Mouse (Mus musculus): ENCODE measurements around the gene Atp6v1c2. TPM values are rescaled to one million over a fixed set of nuclear protein-coding genes. Genes with fewer than 3 reads are reported as not detected.

Atp6v1c2 gene
- polyA plus RNA-seq (2016; fragmentation: Nextera tagmentation; extraction: Ambion mirVana): 0.43 and 0.69 TPM in 2 replicates

GRCm38 (mm10) chr12:17329259-17329658 lies at the start of gene Atp6v1c2:
Gene Atp6v1c2 (minus strand): TSS chr12:17329359.
- WGBS: 65% methylated on average over 3 of the region's 3 CpGs
- peaks cover 10% of the 10 kb centered on the region for H3K4me1 ChIP-seq
- H3K9me3 ChIP-seq: no peaks in the 10 kb centered on the region
- no peak within 1 kb of the TSS for H3K27ac ChIP-seq
- H3K4me3 ChIP-seq: no peak within 1 kb of the TSS
- no peak for DNase-seq (ENCODE audit: low spot score)
- peaks cover 40% of the 10 kb centered on the region for H3K27me3 ChIP-seq (ENCODE audit: insufficient read depth, poor library complexity, severe bottlenecking)
- H3K36me3 ChIP-seq: no peaks in the 10 kb centered on the region

DNA sequence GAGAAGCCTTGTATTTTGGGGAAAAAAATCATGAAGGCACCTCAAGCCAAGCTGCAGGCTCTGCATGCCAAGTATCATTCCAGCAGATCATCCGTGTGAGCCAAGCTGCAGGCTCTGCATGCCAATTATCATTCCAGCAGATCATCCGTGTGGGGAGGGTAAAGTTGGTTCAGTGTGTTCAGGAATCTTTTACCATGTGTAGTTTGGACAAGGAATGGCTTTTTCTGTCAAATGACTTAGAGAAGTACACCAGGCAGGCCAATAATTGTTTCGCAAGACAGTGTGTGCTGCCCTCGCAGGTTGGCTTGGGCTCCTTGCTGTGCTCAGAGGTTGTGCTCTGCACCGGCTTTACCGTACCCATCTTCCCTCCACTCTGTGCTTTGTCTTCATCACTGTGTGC lies 47.4 kb upstream of the Atp6v1c2 start:
- H3K36me3 ChIP-seq: peaks cover 84% of the 10 kb centered on the region
- 93% methylated on average over 6 of the region's 6 CpGs for WGBS
- DNase-seq (ENCODE audit: low spot score): no peak

GRCm38 (mm10) chr12:17375243-17375642 lies 46.1 kb upstream of the Atp6v1c2 start:
- H3K4me1 ChIP-seq: no peaks in the 10 kb centered on the region
- H3K27me3 ChIP-seq (ENCODE audit: insufficient read depth, poor library complexity, severe bottlenecking): no peaks in the 10 kb centered on the region
- H3K36me3 ChIP-seq: peaks cover 81% of the 10 kb centered on the region
- WGBS: 88% methylated on average over 4 of the region's 4 CpGs
- DNase-seq (ENCODE audit: low spot score): no peak
- H3K9me3 ChIP-seq: no peaks in the 10 kb centered on the region
- no peak overlapping the region for H3K27ac ChIP-seq
- H3K4me3 ChIP-seq: no peak overlapping the region

More for the DNA sequence above, 47.4 kb upstream of the Atp6v1c2 start:
- Histone ChIP-seq H3K4me1 (no peaks in the 10 kb centered on the region), H3K9me3 (no peaks in the 10 kb centered on the region), H3K4me3 (no peak overlapping the region), H3K27ac (no peak overlapping the region), H3K27me3 (ENCODE audit: insufficient read depth, poor library complexity, severe bottlenecking) (no peaks in the 10 kb centered on the region)

DNA sequence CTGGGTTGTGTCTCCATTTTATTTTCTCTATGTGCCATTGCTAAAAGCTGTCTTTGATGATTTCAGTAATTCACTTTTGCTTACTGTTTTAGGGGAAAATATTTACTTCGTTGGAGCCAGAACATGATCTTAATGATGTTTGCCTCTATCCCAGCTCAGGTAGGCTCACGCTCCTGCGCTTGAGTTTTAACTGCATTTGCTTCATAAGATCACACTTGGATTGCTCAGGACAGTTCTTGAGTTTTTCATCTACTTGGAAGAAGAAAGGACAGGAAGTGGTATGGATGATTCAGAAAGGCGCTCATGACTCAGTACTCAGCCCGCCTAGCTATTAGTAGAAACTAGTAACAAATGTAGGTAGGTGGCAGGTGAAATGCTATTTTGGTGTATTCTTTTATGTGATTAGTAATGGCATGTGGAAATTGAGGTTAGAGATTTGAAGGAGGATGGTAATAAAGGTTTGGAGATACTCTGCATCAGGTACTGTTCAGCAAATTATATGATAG lies 44.4 kb upstream of the Atp6v1c2 start:
- Histone ChIP-seq H3K36me3 (peaks cover 80% of the 10 kb centered on the region), H3K27me3 (ENCODE audit: insufficient read depth, poor library complexity, severe bottlenecking) (no peaks in the 10 kb centered on the region), H3K4me3 (no peak overlapping the region), H3K4me1 (no peaks in the 10 kb centered on the region), H3K27ac (no peak overlapping the region), H3K9me3 (no peaks in the 10 kb centered on the region)
- 91% methylated on average over 5 of the region's 5 CpGs for WGBS
- DNase-seq (ENCODE audit: low spot score): no peak

GRCm38 (mm10) chr12:17372696-17373095 lies 43.5 kb upstream of the Atp6v1c2 start:
- DNase-seq (ENCODE audit: low spot score): no peak
- Histone ChIP-seq H3K36me3 (peaks cover 84% of the 10 kb centered on the region), H3K4me1 (no peaks in the 10 kb centered on the region), H3K4me3 (no peak overlapping the region), H3K27ac (no peak overlapping the region), H3K9me3 (no peaks in the 10 kb centered on the region), H3K27me3 (ENCODE audit: insufficient read depth, poor library complexity, severe bottlenecking) (no peaks in the 10 kb centered on the region)
- 85% methylated on average over 3 of the region's 3 CpGs for WGBS

DNA sequence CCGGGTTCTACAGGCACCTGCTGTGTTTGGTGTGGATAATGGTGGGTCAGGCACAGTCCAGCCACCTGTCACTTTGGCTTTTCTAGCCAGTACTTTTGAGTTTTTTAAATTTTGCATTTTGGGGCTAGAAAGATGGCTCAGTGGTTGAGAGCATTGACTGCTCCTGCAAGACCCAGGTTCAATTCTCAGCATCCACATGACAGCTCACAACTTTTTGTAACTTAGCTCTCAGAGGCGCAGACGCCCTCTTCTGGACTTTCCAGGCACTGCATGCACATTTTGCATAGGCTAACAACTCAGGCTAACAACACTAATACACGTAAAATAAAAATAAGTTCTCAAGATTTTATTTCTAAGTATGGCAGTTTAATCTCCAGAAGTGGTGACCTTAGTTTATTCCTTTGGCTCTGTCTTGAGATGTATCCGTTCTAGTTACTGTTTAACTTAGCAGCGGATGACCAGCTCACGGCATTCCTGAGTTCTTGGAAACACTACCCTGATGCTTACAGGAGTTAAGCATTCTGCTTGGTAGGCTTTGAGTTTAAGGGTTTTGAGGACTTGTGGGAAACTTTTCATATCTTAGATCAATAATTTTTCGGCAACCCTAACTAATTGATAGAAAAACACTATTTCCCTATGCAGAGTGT lies 42.6 kb upstream of the Atp6v1c2 start:
- Histone ChIP-seq H3K4me1 (no peaks in the 10 kb centered on the region), H3K9me3 (no peaks in the 10 kb centered on the region), H3K27ac (no peak overlapping the region), H3K36me3 (peaks cover 74% of the 10 kb centered on the region), H3K27me3 (ENCODE audit: insufficient read depth, poor library complexity, severe bottlenecking) (no peaks in the 10 kb centered on the region), H3K4me3 (no peak overlapping the region)
- WGBS: 84% methylated on average over 8 of the region's 8 CpGs
- DNase-seq (ENCODE audit: low spot score): no peak

GRCm38 (mm10) chr12:17369551-17370325 lies 40.6 kb upstream of the Atp6v1c2 start:
- no peak overlapping the region for H3K4me3 ChIP-seq
- peaks cover 63% of the 10 kb centered on the region for H3K36me3 ChIP-seq
- H3K4me1 ChIP-seq: no peaks in the 10 kb centered on the region
- no peak for DNase-seq (ENCODE audit: low spot score)
- H3K27ac ChIP-seq: no peak overlapping the region
- WGBS: 92% methylated on average over 7 of the region's 7 CpGs
- H3K27me3 ChIP-seq (ENCODE audit: insufficient read depth, poor library complexity, severe bottlenecking): no peaks in the 10 kb centered on the region
- H3K9me3 ChIP-seq: no peaks in the 10 kb centered on the region

DNA sequence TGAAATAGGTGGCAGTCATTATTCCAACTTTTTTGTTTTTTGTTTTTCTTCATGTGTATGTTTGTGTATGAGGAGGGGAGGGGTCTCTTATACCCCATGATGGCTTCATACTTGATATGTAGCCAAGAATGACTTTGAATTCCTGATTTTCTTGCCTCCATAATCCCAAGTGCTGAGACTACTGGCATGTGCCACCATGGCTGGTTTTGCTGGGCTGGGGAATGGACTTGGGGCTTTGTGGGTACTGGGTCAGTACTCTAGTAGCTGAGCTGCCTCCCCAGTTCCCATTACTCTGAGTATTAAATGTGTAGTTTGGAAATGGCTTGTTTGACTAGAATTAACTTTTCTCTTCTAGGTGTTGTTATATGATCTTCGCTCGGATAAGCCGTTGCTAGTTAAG lies 40.0 kb upstream of the Atp6v1c2 start:
- H3K27me3 ChIP-seq (ENCODE audit: insufficient read depth, poor library complexity, severe bottlenecking): no peaks in the 10 kb centered on the region
- no peaks in the 10 kb centered on the region for H3K9me3 ChIP-seq
- H3K4me3 ChIP-seq: no peak overlapping the region
- whole genome bisulfite sequencing: 95% methylated on average over 3 of the region's 3 CpGs
- H3K4me1 ChIP-seq: no peaks in the 10 kb centered on the region
- no peak overlapping the region for H3K27ac ChIP-seq
- peaks cover 63% of the 10 kb centered on the region for H3K36me3 ChIP-seq
- no peak for DNase-seq (ENCODE audit: low spot score)

DNA sequence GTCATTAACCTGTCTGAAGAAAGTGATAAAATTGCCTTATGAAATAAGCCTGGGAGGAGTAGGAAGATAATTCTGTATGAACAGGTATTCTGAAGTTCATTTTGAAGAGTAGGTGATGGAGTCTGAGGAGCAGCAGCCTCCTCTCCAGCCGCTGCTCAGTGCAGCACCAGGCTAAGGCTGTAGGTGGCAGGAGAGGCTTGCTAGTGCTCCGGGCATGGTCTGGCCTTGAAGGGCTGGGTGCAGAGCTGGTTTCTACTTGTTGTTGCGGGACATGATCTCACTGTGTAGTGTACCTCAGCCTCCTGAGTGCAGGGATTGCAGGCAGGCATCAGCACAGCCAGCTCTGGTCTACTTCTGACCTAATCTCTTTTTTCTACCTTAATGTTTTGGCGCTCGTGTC lies 37.8 kb upstream of the Atp6v1c2 start:
- Histone ChIP-seq H3K36me3 (peaks cover 66% of the 10 kb centered on the region), H3K27me3 (ENCODE audit: insufficient read depth, poor library complexity, severe bottlenecking) (no peaks in the 10 kb centered on the region), H3K27ac (no peak overlapping the region), H3K9me3 (no peaks in the 10 kb centered on the region), H3K4me1 (no peaks in the 10 kb centered on the region), H3K4me3 (no peak overlapping the region)
- WGBS: 66% methylated on average over 5 of the region's 5 CpGs
- peak; percentile 80 for DNase-seq (ENCODE audit: low spot score)

DNA sequence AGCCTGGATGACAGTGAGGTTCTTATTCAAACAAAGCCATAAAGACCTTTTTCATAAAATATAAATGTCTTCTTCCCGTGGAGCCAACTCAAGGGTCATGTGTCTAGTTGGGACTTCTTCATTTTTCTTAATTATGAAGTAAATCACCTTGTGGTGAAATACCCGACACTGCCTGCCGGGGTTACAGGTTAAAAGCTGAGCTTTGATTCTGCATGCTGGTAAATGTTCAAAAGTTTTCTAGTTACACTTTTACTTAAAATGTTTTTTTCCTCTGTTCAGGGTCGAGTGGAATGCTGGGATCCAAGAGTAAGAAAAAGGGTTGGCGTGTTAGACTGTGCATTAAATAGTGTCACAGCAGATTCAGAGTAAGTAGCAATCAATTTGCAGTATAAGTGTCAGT lies 33.2 kb upstream of the Atp6v1c2 start:
- WGBS: 89% methylated on average over 5 of the region's 5 CpGs
- no peak for DNase-seq (ENCODE audit: low spot score)
- Histone ChIP-seq H3K36me3 (peaks cover 69% of the 10 kb centered on the region), H3K27me3 (ENCODE audit: insufficient read depth, poor library complexity, severe bottlenecking) (no peaks in the 10 kb centered on the region), H3K27ac (no peak overlapping the region), H3K4me3 (no peak overlapping the region), H3K4me1 (no peaks in the 10 kb centered on the region), H3K9me3 (no peaks in the 10 kb centered on the region)

DNA sequence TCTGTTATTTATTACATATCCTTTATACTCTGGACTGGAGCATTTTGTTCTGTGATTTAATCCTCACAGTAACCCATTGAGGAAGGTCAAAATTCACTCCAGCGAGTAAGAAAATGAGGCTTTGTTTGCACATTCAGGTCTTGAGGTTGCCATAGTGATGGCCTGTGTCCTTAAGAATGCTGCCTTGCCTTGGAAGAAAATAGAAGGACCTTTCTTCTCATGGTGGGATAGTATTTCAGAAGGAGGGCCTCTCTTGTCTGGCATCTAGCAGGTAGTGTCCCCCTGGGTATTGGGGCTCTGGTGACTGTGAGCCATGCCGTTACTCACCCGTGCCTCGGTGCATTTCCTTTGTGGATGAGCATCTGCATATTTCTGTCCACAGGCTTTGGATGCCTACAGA lies 31.5 kb upstream of the Atp6v1c2 start:
- Histone ChIP-seq H3K36me3 (peaks cover 83% of the 10 kb centered on the region), H3K27me3 (ENCODE audit: insufficient read depth, poor library complexity, severe bottlenecking) (no peaks in the 10 kb centered on the region), H3K4me1 (no peaks in the 10 kb centered on the region), H3K4me3 (no peak overlapping the region), H3K9me3 (no peaks in the 10 kb centered on the region), H3K27ac (no peak overlapping the region)
- DNase-seq (ENCODE audit: low spot score): no peak
- 83% methylated on average over 4 of the region's 4 CpGs for WGBS

DNA sequence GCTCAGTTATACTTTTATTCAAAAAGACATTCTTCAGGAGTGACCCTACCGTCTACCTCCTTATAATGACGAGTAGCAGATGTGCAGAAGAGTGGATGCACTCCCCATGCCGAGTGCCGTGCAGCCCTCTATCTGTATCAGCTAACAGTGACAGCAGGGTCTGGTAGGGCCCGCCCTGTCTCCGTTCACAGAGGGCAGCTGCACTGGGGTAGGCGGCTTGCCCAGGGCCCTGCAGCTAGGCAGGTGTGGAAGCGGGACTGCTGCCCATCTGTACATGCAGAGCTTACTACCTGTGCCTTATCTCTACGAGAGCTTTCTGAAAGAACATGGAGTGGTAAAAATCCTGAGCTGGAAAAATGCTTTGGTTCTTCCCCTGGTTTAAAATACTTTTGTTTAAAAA lies 30.9 kb upstream of the Atp6v1c2 start:
- no peaks in the 10 kb centered on the region for H3K4me1 ChIP-seq
- peaks cover 84% of the 10 kb centered on the region for H3K36me3 ChIP-seq
- H3K4me3 ChIP-seq: no peak overlapping the region
- 83% methylated on average over 9 of the region's 9 CpGs for WGBS
- H3K27me3 ChIP-seq (ENCODE audit: insufficient read depth, poor library complexity, severe bottlenecking): no peaks in the 10 kb centered on the region
- H3K27ac ChIP-seq: no peak overlapping the region
- no peaks in the 10 kb centered on the region for H3K9me3 ChIP-seq
- no peak for DNase-seq (ENCODE audit: low spot score)

DNA sequence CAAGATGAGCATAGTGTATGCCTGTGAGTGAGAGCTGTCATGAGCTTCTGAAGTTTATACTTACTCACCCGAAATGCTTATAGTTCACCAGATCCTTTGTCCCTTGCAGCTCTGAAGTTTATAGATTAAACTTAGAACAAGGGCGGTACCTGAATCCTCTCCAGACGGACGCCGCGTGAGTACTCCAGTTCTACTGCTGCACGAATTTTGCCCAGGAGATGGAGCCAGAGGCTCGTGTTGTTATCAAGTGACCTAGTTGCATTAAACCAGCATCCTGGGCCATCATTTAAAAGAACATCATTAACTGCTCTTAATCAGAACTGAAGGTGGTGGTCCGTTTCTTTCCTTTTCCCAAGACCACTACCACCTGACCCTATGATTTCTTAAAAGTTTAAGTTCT lies 29.8 kb upstream of the Atp6v1c2 start:
- Histone ChIP-seq H3K27me3 (ENCODE audit: insufficient read depth, poor library complexity, severe bottlenecking) (no peaks in the 10 kb centered on the region), H3K4me3 (no peak overlapping the region), H3K9me3 (no peaks in the 10 kb centered on the region), H3K4me1 (no peaks in the 10 kb centered on the region), H3K36me3 (peaks cover 87% of the 10 kb centered on the region), H3K27ac (no peak overlapping the region)
- no peak for DNase-seq (ENCODE audit: low spot score)
- 90% methylated on average over 9 of the region's 9 CpGs for WGBS

All from heart, embryonic 10.5 days (tissue).